In genomic region chr13:33965056-33966024, GRCm38 (mm10) we compare ENCODE assay signal across 8 mouse cellular contexts. TPM values are rescaled to one million over a fixed set of nuclear protein-coding genes. Genes with fewer than 3 reads are reported as not detected.
DNase-seq lines count a peak whose midpoint lies in the region; TF ChIP-seq lines count a peak whose summit lies in the region.

No protein-coding gene starts in this region.

- DNase-seq in adrenal gland, postnatal 10 days = peak; percentile 39
- DNase-seq in adrenal gland, adult 8-10 months = no peak
- peak; percentile 73 for DNase-seq in induced T-regulatory cell, adult 2 months (ENCODE audit: low read depth)
- peak; percentile 52 for DNase-seq in lung, postnatal 36 days
- DNase-seq in right cerebral cortex, postnatal 36 days (ENCODE audit: low spot score in 2 of 2) = no peak
- DNase-seq in ovary, postnatal 14 days (ENCODE audit: low spot score) = no peak

- peaks cover 49% of the 10 kb centered on the region for H3K4me1 ChIP-seq in E14TG2a.4 (replicated peaks; ENCODE audit: low read depth, low read length)
- peaks cover 3% of the 10 kb centered on the region; the same call in 1 of the 2 replicates for H3K4me1 ChIP-seq in embryonic fibroblast, embryonic 13.5 days (ENCODE audit: control insufficient read depth, insufficient read depth, low read length)

- H3K27me3 ChIP-seq in E14TG2a.4 (ENCODE audit: insufficient read depth, low read length) = no peaks in the 10 kb centered on the region

- no peak for TF ChIP-seq POLR2A in embryonic fibroblast, embryonic 13.5 days (IDR thresholded peaks at IDR 0.05; ENCODE audit: low read depth, low read length)

- no peak for TF ChIP-seq CTCF in E14TG2a.4 (conservative IDR thresholded peaks at IDR 0.05; ENCODE audit: low read length)
- no peak for TF ChIP-seq CTCF in embryonic fibroblast, embryonic 13.5 days (IDR thresholded peaks at IDR 0.05; ENCODE audit: borderline replicate concordance, insufficient read depth, low read length)

- H3K27ac ChIP-seq in embryonic fibroblast, embryonic 13.5 days (ENCODE audit: insufficient read depth, low read length) = peak overlapping the region; percentile 45

- 0 out of 2 replicates have a peak, but pooled peaks cover 2% of the 10 kb centered on the region for H3K36me3 ChIP-seq in E14TG2a.4 (ENCODE audit: insufficient read depth, low read length)

- no peaks in the 10 kb centered on the region for H3K9me3 ChIP-seq in E14TG2a.4 (ENCODE audit: low read length)

- H3K4me3 ChIP-seq in E14TG2a.4 (replicated peaks; ENCODE audit: low read length) = peak overlapping the region; percentile 80
- H3K4me3 ChIP-seq in embryonic fibroblast, embryonic 13.5 days (ENCODE audit: insufficient read depth, low read length) = peak overlapping the region; percentile 53

RNA-seq across cellular contexts. Expression of gene Nqo2, which starts 0.9 kb away (rescaled TPM):
- 10 to 100 TPM; 32.2 to 42.3 TPM for total RNA-seq in adrenal gland, postnatal 10 days (2021)
- total RNA-seq in adrenal gland, adult 8-10 months (2022) = 10 to 100 TPM; 38.0 to 67.6 (median 52.9) TPM
- 20.9 and 22.2 TPM in 2 replicates for polyA plus RNA-seq in embryonic fibroblast, embryonic 13.5 days (2011; ENCODE audit: insufficient read length, low read depth, missing spikeins)

RNA-seq across cellular contexts. Expression of gene Ripk1, which starts 36.8 kb away (rescaled TPM):
- total RNA-seq in adrenal gland, postnatal 10 days (2021) = 10 to 100 TPM; 27.4 to 27.7 TPM
- 10 to 100 TPM; 28.2 to 33.1 (median 31.6) TPM for total RNA-seq in adrenal gland, adult 8-10 months (2022)
- 41.2 and 43.4 TPM in 2 replicates for polyA plus RNA-seq in embryonic fibroblast, embryonic 13.5 days (2011; ENCODE audit: insufficient read length, low read depth, missing spikeins)

RNA-seq across cellular contexts. Expression of gene Serpinb6a, which starts 37.3 kb away (rescaled TPM):
- total RNA-seq in adrenal gland, postnatal 10 days (2021) = 100 to 1,000 TPM; 157 to 176 TPM
- 100 to 1,000 TPM; 448 to 750 (median 575) TPM for total RNA-seq in adrenal gland, adult 8-10 months (2022)
- 299 and 405 TPM in 2 replicates for polyA plus RNA-seq in embryonic fibroblast, embryonic 13.5 days (2011; ENCODE audit: insufficient read length, low read depth, missing spikeins)

RNA-seq across cellular contexts. Expression of gene Serpinb6c, which starts 59.8 kb away (rescaled TPM):
- total RNA-seq in adrenal gland, postnatal 10 days (2021) = under 1 TPM in 1 of 2 experiments, not detected in 1; 0.39 TPM
- total RNA-seq in adrenal gland, adult 8-10 months (2022) = under 1 TPM in 3 of 4 experiments, not detected in 1; 0.38 to 0.91 (median 0.61) TPM
- 0.53 TPM in 1 of 2 replicates, not detected in the other for polyA plus RNA-seq in embryonic fibroblast, embryonic 13.5 days (2011; ENCODE audit: insufficient read length, low read depth, missing spikeins)

Comparison
In these comparisons a context has a peak if more than half of its experiments do, and no peak if none do; other contexts are left out.
1. DNase-seq: peak in adrenal gland, postnatal 10 days (single experiment), induced T-regulatory cell, adult 2 months (single experiment) and lung, postnatal 36 days (single experiment); none in adrenal gland, adult 8-10 months (single experiment), right cerebral cortex, postnatal 36 days (0 of 2) and ovary, postnatal 14 days (single experiment).